Comparison of ENCODE assay signal across 7 mouse cellular contexts in genomic region chr6:40689180-40689579, GRCm38 (mm10).
DNase-seq lines count a peak whose midpoint lies in the region; ATAC-seq lines count a peak whose summit lies in the region.

No protein-coding gene starts in this region.

- peak; percentile 92 to 94 for ATAC-seq in hematopoietic stem cell, adult 5-6 weeks (replicated peaks in 1 of 2; ENCODE audit: insufficient read depth in 1 of 2, low FRiP score in 2 of 2, low TSS enrichment in 1 of 2, low read depth in 1 of 2, poor library complexity in 2 of 2, severe bottlenecking in 2 of 2)

- DNase-seq in CD4-positive, CD25-positive, alpha-beta regulatory T cell, adult 2 months (ENCODE audit: low read depth, low spot score), result peak; percentile 66
- peak; percentile 89 for DNase-seq in NIH3T3 (ENCODE audit: low read depth)
- peak; percentile 2 to 38 for DNase-seq in cerebellum, postnatal 36 days
- DNase-seq in layer of hippocampus, adult 11-12 months (ENCODE audit: low spot score), result peak; percentile 74
- peak; percentile 65 for DNase-seq in lung, postnatal 36 days
- DNase-seq in right cerebral cortex, postnatal 14 days, result peak; percentile 9

Comparison
In these comparisons a context has a peak if more than half of its experiments do, and no peak if none do; other contexts are left out.
1. Peak in every context shown above with its lines: DNase-seq and ATAC-seq.
2. DNase-seq: peak in every context shown above with its lines; median percentile 89 in NIH3T3; 74 in layer of hippocampus, adult 11-12 months; 66 in CD4-positive, CD25-positive, alpha-beta regulatory T cell, adult 2 months; 65 in lung, postnatal 36 days; 20 in cerebellum, postnatal 36 days; 9 in right cerebral cortex, postnatal 14 days.